Mouse (Mus musculus): ENCODE measurements around the gene Tmem199. TPM values are rescaled to one million over a fixed set of nuclear protein-coding genes. Genes with fewer than 3 reads are reported as not detected.

Tmem199 gene
- polyA plus RNA-seq (2014; fragmentation: Nextera tagmentation; extraction: Ambion mirVana) = 47.0 and 53.3 TPM in 2 replicates

- Histone ChIP-seq H3K9me3 (ENCODE audit: low read depth, low read length) (no peaks in the 10 kb centered on the region), H3K27me3 (ENCODE audit: insufficient read depth, low read length) (no peaks in the 10 kb centered on the region), H3K36me3 (ENCODE audit: insufficient read depth) (peaks cover 54% of the 10 kb centered on the region), H3K4me2 (peak within 1 kb of the TSS; percentile 74), H3K4me3 (ENCODE audit: low read depth, low read length) (peak within 1 kb of the TSS; percentile 93), H3K4me1 (ENCODE audit: insufficient read depth) (0 out of 2 replicates have a peak, but pooled peaks cover 10% of the 10 kb centered on the region), H3K9ac (peak within 1 kb of the TSS; percentile 96), H3K27ac (ENCODE audit: low read depth) (peak within 1 kb of the TSS; percentile 68)
- ATAC-seq (ENCODE audit: insufficient read depth) (peak; percentile 98), DNase-seq (peak; percentile 97)
- WGBS = under 1% methylated on average over 66 of the region's 67 CpGs
- TF ChIP-seq CTCF (IDR thresholded peaks at IDR 0.05; ENCODE audit: low read depth) = no peak
These were observed at the start of gene Tmem199, which contains the start of gene Poldip2 for GRCm38 (mm10) chr11:78512025-78512957. Tmem199 (minus strand) TSS chr11:78512172. Poldip2 (plus strand) TSS chr11:78512193.

GRCm38 (mm10) chr11:78560447-78560846, 48.5 kb upstream of the Tmem199 start:
- 16% methylated on average over 4 of the region's 4 CpGs for WGBS
- Histone ChIP-seq H3K9ac (no peak overlapping the region), H3K36me3 (ENCODE audit: insufficient read depth) (no peaks in the 10 kb centered on the region), H3K27ac (ENCODE audit: low read depth) (no peak overlapping the region), H3K4me2 (no peak overlapping the region), H3K4me3 (ENCODE audit: low read depth, low read length) (no peak overlapping the region), H3K4me1 (ENCODE audit: insufficient read depth) (no peaks in the 10 kb centered on the region), H3K27me3 (ENCODE audit: insufficient read depth, low read length) (no peaks in the 10 kb centered on the region), H3K9me3 (ENCODE audit: low read depth, low read length) (no peaks in the 10 kb centered on the region)
- DNase-seq (peak; percentile 92), ATAC-seq (ENCODE audit: insufficient read depth) (peak; percentile 70; the same call in 1 of the 2 replicates)
- TF ChIP-seq CTCF (IDR thresholded peaks at IDR 0.05; ENCODE audit: low read depth) = peak; percentile 88

GRCm38 (mm10) chr11:78557241-78557640, 45.3 kb upstream of the Tmem199 start:
- Histone ChIP-seq H3K36me3 (ENCODE audit: insufficient read depth) (no peaks in the 10 kb centered on the region), H3K4me3 (ENCODE audit: low read depth, low read length) (no peak overlapping the region), H3K9ac (no peak overlapping the region), H3K9me3 (ENCODE audit: low read depth, low read length) (no peaks in the 10 kb centered on the region), H3K27ac (ENCODE audit: low read depth) (no peak overlapping the region), H3K4me1 (ENCODE audit: insufficient read depth) (no peaks in the 10 kb centered on the region), H3K27me3 (ENCODE audit: insufficient read depth, low read length) (no peaks in the 10 kb centered on the region), H3K4me2 (no peak overlapping the region)
- no peak for ATAC-seq (ENCODE audit: insufficient read depth)
- peak; percentile 56 for TF ChIP-seq CTCF (IDR thresholded peaks at IDR 0.05; ENCODE audit: low read depth)
- peak; percentile 15 for DNase-seq
- WGBS = 56% methylated on average over 8 of the region's 8 CpGs

GRCm38 (mm10) chr11:78556070-78556469, 44.1 kb upstream of the Tmem199 start:
- ATAC-seq (ENCODE audit: insufficient read depth) (no peak), DNase-seq (no peak)
- Histone ChIP-seq H3K27ac (ENCODE audit: low read depth) (no peak overlapping the region), H3K27me3 (ENCODE audit: insufficient read depth, low read length) (no peaks in the 10 kb centered on the region), H3K36me3 (ENCODE audit: insufficient read depth) (no peaks in the 10 kb centered on the region), H3K4me3 (ENCODE audit: low read depth, low read length) (no peak overlapping the region), H3K9me3 (ENCODE audit: low read depth, low read length) (no peaks in the 10 kb centered on the region), H3K4me1 (ENCODE audit: insufficient read depth) (no peaks in the 10 kb centered on the region), H3K9ac (no peak overlapping the region), H3K4me2 (no peak overlapping the region)
- TF ChIP-seq CTCF (IDR thresholded peaks at IDR 0.05; ENCODE audit: low read depth) = no peak
- WGBS = 52% methylated on average over 4 of the region's 4 CpGs

- no peak for TF ChIP-seq CTCF (IDR thresholded peaks at IDR 0.05; ENCODE audit: low read depth)
- H3K4me2 ChIP-seq = no peak overlapping the region
- DNase-seq (no peak), ATAC-seq (ENCODE audit: insufficient read depth) (no peak)
- H3K9ac ChIP-seq = no peak overlapping the region
- no peaks in the 10 kb centered on the region for H3K9me3 ChIP-seq (ENCODE audit: low read depth, low read length)
- 60% methylated on average over 3 of the region's 3 CpGs for WGBS
- no peaks in the 10 kb centered on the region for H3K36me3 ChIP-seq (ENCODE audit: insufficient read depth)
- H3K4me3 ChIP-seq (ENCODE audit: low read depth, low read length) = no peak overlapping the region
- H3K27me3 ChIP-seq (ENCODE audit: insufficient read depth, low read length) = no peaks in the 10 kb centered on the region
- H3K27ac ChIP-seq (ENCODE audit: low read depth) = no peak overlapping the region
- H3K4me1 ChIP-seq (ENCODE audit: insufficient read depth) = no peaks in the 10 kb centered on the region
These were observed 43.7 kb upstream of the Tmem199 start for GRCm38 (mm10) chr11:78555623-78556022.

- Histone ChIP-seq H3K36me3 (ENCODE audit: insufficient read depth) (0 out of 2 replicates have a peak, but pooled peaks cover 5% of the 10 kb centered on the region), H3K27ac (ENCODE audit: low read depth) (peak overlapping the region; percentile 84), H3K9ac (peak overlapping the region; percentile 59), H3K4me1 (ENCODE audit: insufficient read depth) (peaks cover 5% of the 10 kb centered on the region), H3K27me3 (ENCODE audit: insufficient read depth, low read length) (no peaks in the 10 kb centered on the region), H3K4me3 (ENCODE audit: low read depth, low read length) (peak overlapping the region; percentile 68), H3K4me2 (peak overlapping the region; percentile 76), H3K9me3 (ENCODE audit: low read depth, low read length) (no peaks in the 10 kb centered on the region)
- ATAC-seq (ENCODE audit: insufficient read depth) (peak; percentile 32), DNase-seq (no peak)
- WGBS = 30% methylated on average over 6 of the region's 6 CpGs
- TF ChIP-seq CTCF (IDR thresholded peaks at IDR 0.05; ENCODE audit: low read depth) = no peak
These were observed 39.1 kb upstream of the Tmem199 start for GRCm38 (mm10) chr11:78551059-78551398.
